Mouse (Mus musculus) stomach, embryonic 16.5 days (tissue): Measurements from ENCODE around the gene Acot7. TPM values are rescaled to one million over a fixed set of nuclear protein-coding genes. Genes with fewer than 3 reads are reported as not detected.

Source experiments
- ATAC-seq: fragments of 200-750 bp; cut with Nextera tagmentation; 2 replicates; pipeline ENCODE4 v1.8.0; 2017; ENCODE audit warnings: moderate number of reproducible peaks, moderate TSS enrichment; ENCODE audit not compliant: insufficient read depth, low FRiP score
- H3K27ac ChIP-seq: fragments of 300-500 bp; sonication (generic); 2 replicates; pipeline ENCODE4 v1.5.1; 2014; ENCODE audit warnings: low read length
- H3K27me3 ChIP-seq: fragments of 300-500 bp; sonication (generic); 2 replicates; pipeline ENCODE4 v1.6.1; 2014; ENCODE audit warnings: low read length, control low read depth, mixed read lengths; ENCODE audit not compliant: control insufficient read depth, insufficient read depth
- H3K36me3 ChIP-seq: fragments of 300-500 bp; sonication (generic); 2 replicates; pipeline ENCODE4 v1.6.1; 2014; ENCODE audit warnings: low read length; ENCODE audit not compliant: control insufficient read depth, insufficient read depth
- H3K4me1 ChIP-seq: fragments of 300-500 bp; sonication (generic); 2 replicates; pipeline ENCODE4 v1.6.1; 2014; ENCODE audit warnings: low read length, control low read depth, mixed read lengths; ENCODE audit not compliant: control insufficient read depth, insufficient read depth
- H3K4me2 ChIP-seq: fragments of 300-500 bp; sonication (generic); 2 replicates; pipeline ENCODE4 v1.6.1; 2014; ENCODE audit warnings: low read depth, low read length, mixed read lengths
- H3K4me3 ChIP-seq: fragments of 300-500 bp; sonication (generic); replicated peaks from 2 replicates; pipeline ENCODE4 v1.5.1; 2014; ENCODE audit warnings: mild to moderate bottlenecking, low read length
- H3K9ac ChIP-seq: fragments of 300-500 bp; sonication (generic); 2 replicates; pipeline ENCODE4 v1.6.1; 2014; ENCODE audit warnings: low read length
- H3K9me3 ChIP-seq: fragments of 300-500 bp; sonication (generic); replicated peaks from 2 replicates; pipeline ENCODE4 v1.6.1; 2016; ENCODE audit warnings: low read length, control low read depth; ENCODE audit not compliant: control insufficient read depth
- WGBS: fragments of 180-500 bp; shearing (Covaris S2); extraction: QIAGEN DNeasy Blood & Tissue Kit; methylation state at CpG from one replicate; pipeline ENCODE4 v1.1.7; 2014; 5-methylcytosine and 5-hydroxymethylcytosine counted together
- polyA plus RNA-seq: library from polyadenylated mRNA; unstranded; fragments of >200 nt; fragmentation: Nextera tagmentation; extraction: Ambion mirVana; gene quantifications from 2 replicates; pipeline ENCODE4 v1.2.1, GENCODE M21; 2015

Gene Acot7
- polyA plus RNA-seq, 1 experiment from 2014 or later = 57.3 TPM

GRCm38 (mm10) chr4:152135363-152135762, 42.6 kb upstream of the Acot7 start:
- Histone ChIP-seq H3K36me3 (no peaks in the 10 kb centered on the region), H3K4me1 (peaks cover 28% of the 10 kb centered on the region), H3K9me3 (no peaks in the 10 kb centered on the region), H3K4me3 (no peak overlapping the region), H3K27ac (no peak overlapping the region), H3K27me3 (peaks cover 38% of the 10 kb centered on the region), H3K4me2 (no peak overlapping the region), H3K9ac (no peak overlapping the region)
- WGBS = 76% methylated on average over 12 of the region's 12 CpGs
- ATAC-seq = no peak

- no peak overlapping the region for H3K9ac ChIP-seq
- no peak overlapping the region for H3K27ac ChIP-seq
- no peak for ATAC-seq
- no peak overlapping the region for H3K4me2 ChIP-seq
- H3K9me3 ChIP-seq = no peaks in the 10 kb centered on the region
- 44% methylated on average over 6 of the region's 6 CpGs for WGBS
- no peaks in the 10 kb centered on the region for H3K36me3 ChIP-seq
- H3K4me1 ChIP-seq = peaks cover 22% of the 10 kb centered on the region
- no peak overlapping the region for H3K4me3 ChIP-seq
- peaks cover 28% of the 10 kb centered on the region for H3K27me3 ChIP-seq
Observed at GRCm38 (mm10) chr4:152136112-152136875, 41.6 kb upstream of the Acot7 start.

GRCm38 (mm10) chr4:152136876-152137250, 41.1 kb upstream of the Acot7 start:
- Histone ChIP-seq H3K27me3 (peaks cover 23% of the 10 kb centered on the region), H3K4me2 (no peak overlapping the region), H3K27ac (no peak overlapping the region), H3K9me3 (no peaks in the 10 kb centered on the region), H3K4me1 (peaks cover 17% of the 10 kb centered on the region), H3K4me3 (no peak overlapping the region), H3K9ac (no peak overlapping the region), H3K36me3 (no peaks in the 10 kb centered on the region)
- no peak for ATAC-seq
- WGBS = 98% methylated on average over 2 of the region's 2 CpGs

GRCm38 (mm10) chr4:152138497-152139260, 39.3 kb upstream of the Acot7 start:
- Histone ChIP-seq H3K36me3 (no peaks in the 10 kb centered on the region), H3K4me3 (peak overlapping the region; percentile 59), H3K27ac (0 out of 2 replicates have a peak overlapping the region, but pooled peaks have one; percentile 9), H3K4me2 (peak overlapping the region; percentile 81), H3K4me1 (peaks cover 8% of the 10 kb centered on the region; the same call in 1 of the 2 replicates), H3K9me3 (no peaks in the 10 kb centered on the region), H3K27me3 (peaks cover 4% of the 10 kb centered on the region), H3K9ac (peak overlapping the region; percentile 55)
- 2% methylated on average over 51 of the region's 51 CpGs for WGBS
- ATAC-seq = peak; percentile 88

DNA sequence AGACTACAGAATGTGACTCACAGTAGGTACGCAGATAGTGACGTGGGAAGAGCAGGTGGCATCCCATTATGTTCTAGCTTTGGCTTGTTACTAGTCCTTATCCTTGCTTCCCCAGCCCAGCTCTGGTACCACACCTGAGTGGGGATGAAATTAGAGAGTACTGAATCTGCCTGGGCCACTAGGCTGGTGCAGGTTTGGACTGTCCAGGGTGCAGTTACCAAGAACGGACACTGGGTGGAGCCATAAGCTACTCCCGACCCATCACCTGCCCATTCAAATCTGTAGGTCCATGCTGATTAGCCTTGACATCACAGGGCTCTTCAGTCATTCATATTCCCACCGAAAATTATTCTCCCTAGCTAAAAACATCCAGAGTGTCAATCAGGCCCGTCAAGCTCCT, 37.5 kb upstream of the Acot7 start:
- Histone ChIP-seq H3K4me3 (no peak overlapping the region), H3K27ac (no peak overlapping the region), H3K9me3 (no peaks in the 10 kb centered on the region), H3K36me3 (no peaks in the 10 kb centered on the region), H3K27me3 (no peaks in the 10 kb centered on the region), H3K4me2 (no peak overlapping the region), H3K4me1 (peaks cover 8% of the 10 kb centered on the region; the same call in 1 of the 2 replicates), H3K9ac (no peak overlapping the region)
- 32% methylated on average over 6 of the region's 6 CpGs for WGBS
- ATAC-seq = no peak

DNA sequence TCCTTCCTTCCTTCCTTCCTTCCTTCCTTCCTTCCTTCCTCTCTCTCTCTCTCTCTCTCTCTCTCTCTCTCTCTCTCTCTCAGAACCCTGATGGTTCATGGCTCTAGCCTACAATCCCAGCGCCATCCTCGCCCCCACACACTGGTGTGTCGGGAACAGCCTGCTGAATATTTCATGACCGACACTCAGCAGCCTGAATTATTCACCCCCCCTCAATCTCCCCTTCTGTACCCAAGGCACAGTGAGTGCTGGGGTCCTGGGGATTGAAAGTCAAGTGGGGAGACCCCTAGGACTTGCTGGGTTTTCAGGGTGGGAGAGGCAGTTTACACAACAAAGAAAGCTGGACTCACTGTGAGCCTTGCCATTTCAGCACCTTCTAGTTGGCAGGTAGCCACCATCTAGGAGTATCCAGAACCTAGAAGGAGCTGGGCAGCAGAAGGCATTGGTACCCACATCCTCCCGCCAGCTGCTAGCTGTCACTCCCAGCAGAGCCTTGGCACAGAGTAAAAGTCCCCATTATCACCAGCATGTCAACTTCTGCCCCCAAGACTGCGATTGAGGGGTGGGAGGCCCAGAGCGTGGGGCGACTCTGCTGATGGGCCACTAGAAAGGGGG, 36.3 kb upstream of the Acot7 start:
- WGBS = 73% methylated on average over 8 of the region's 8 CpGs
- Histone ChIP-seq H3K4me1 (peaks cover 8% of the 10 kb centered on the region; the same call in 1 of the 2 replicates), H3K9ac (no peak overlapping the region), H3K27ac (no peak overlapping the region), H3K4me3 (no peak overlapping the region), H3K27me3 (no peaks in the 10 kb centered on the region), H3K9me3 (no peaks in the 10 kb centered on the region), H3K4me2 (no peak overlapping the region), H3K36me3 (no peaks in the 10 kb centered on the region)
- ATAC-seq = no peak

DNA sequence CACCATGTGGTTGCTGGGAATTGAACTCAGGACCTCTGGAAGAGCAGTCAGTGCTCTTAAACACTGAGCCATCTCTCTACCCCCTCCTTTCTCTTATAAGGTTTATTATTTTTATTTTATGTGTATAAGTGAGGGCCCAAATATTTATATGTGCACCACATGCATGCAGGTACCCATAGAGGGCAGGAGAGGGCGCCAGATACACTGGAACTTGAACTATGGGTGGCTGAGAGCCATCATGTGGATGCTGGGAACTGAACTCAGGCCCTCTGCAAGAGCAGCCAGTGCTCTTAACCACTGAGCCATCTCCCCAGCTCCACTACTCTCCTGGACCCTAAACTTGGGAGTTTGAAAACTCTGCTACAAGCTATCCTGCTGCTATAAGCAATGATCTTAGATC, 34.3 kb upstream of the Acot7 start:
- Histone ChIP-seq H3K27ac (no peak overlapping the region), H3K9me3 (no peaks in the 10 kb centered on the region), H3K27me3 (no peaks in the 10 kb centered on the region), H3K9ac (no peak overlapping the region), H3K4me3 (no peak overlapping the region), H3K36me3 (no peaks in the 10 kb centered on the region), H3K4me2 (no peak overlapping the region), H3K4me1 (0 out of 2 replicates have a peak, but pooled peaks cover 4% of the 10 kb centered on the region)
- ATAC-seq = no peak
- 22% methylated on average over 1 of the region's 1 CpGs for WGBS

GRCm38 (mm10) chr4:152145473-152145872, 32.5 kb upstream of the Acot7 start:
- H3K27ac ChIP-seq = no peak overlapping the region
- 57% methylated on average over 10 of the region's 10 CpGs for WGBS
- H3K36me3 ChIP-seq = no peaks in the 10 kb centered on the region
- H3K4me3 ChIP-seq = no peak overlapping the region
- no peak for ATAC-seq
- H3K4me2 ChIP-seq = no peak overlapping the region
- no peaks in the 10 kb centered on the region for H3K27me3 ChIP-seq
- no peaks in the 10 kb centered on the region for H3K4me1 ChIP-seq
- no peak overlapping the region for H3K9ac ChIP-seq
- no peaks in the 10 kb centered on the region for H3K9me3 ChIP-seq
